Mouse (Mus musculus) heart, adult 18-20 months (tissue): ENCODE data around the gene Rtl8b. TPM values are rescaled to one million over a fixed set of nuclear protein-coding genes. Genes with fewer than 3 reads are reported as not detected.

ENCODE experiments used
- total RNA-seq, 2 experiments: library from RNA; stranded (reverse); gene quantifications; 2 replicates each; pipeline ENCODE4 v1.2.3; 2021

Rtl8b gene
- total RNA-seq, 2 experiments from 2014 or later, result 89.7 to 125 TPM

Other genes starting within 250 kb of the Rtl8b start
- not detected for gene Etd, start 235.5 kb downstream of the Rtl8b start, total RNA-seq
- gene Rtl8c, start 62.4 kb downstream of the Rtl8b start, total RNA-seq, result 10 to 100 TPM; 19.4 to 22.9 TPM
- gene Gm14597, start 61.4 kb downstream of the Rtl8b start, total RNA-seq, result not detected
- 100 to 1,000 TPM; 139 to 164 TPM for gene Rtl8a, start 26.7 kb downstream of the Rtl8b start, total RNA-seq
- gene 4930502E18Rik, start 54.4 kb upstream of the Rtl8b start, total RNA-seq, result not detected
- gene 1700013H16Rik, start 87.4 kb upstream of the Rtl8b start, total RNA-seq, result not detected
- not detected for gene Zfp36l3, start 106.0 kb upstream of the Rtl8b start, total RNA-seq
- 1 to 10 TPM in 1 of 2 experiments, under 1 TPM in 1; 0.99 to 1.4 TPM for gene Xlr, start 127.3 kb upstream of the Rtl8b start, total RNA-seq